Mouse (Mus musculus) forebrain, embryonic 11.5 days (tissue): ENCODE data around the gene Scn10a. TPM values are rescaled to one million over a fixed set of nuclear protein-coding genes. Genes with fewer than 3 reads are reported as not detected.

Experiments used
- ATAC-seq: fragments of 200-750 bp; cut with Nextera tagmentation; replicated peaks from 2 replicates; pipeline ENCODE4 v1.8.0; 2017; ENCODE audit warnings: moderate TSS enrichment; ENCODE audit not compliant: low FRiP score
- DNase-seq: peaks from one replicate; pipeline ENCODE4 v3.0.0-alpha.2; 2017; ENCODE audit warnings: low spot score
- H3K27ac ChIP-seq: fragments of 300-500 bp; sonication (generic); 2 replicates; pipeline ENCODE4 v1.5.1; 2014; ENCODE audit warnings: low read depth, low read length
- H3K27me3 ChIP-seq: fragments of 300-500 bp; sonication (generic); 2 replicates; pipeline ENCODE4 v1.6.1; 2014; ENCODE audit warnings: mild to moderate bottlenecking, low read length, mixed read lengths; ENCODE audit not compliant: control insufficient read depth, insufficient read depth
- H3K36me3 ChIP-seq: fragments of 300-500 bp; sonication (generic); 2 replicates; pipeline ENCODE4 v1.6.1; 2014; ENCODE audit warnings: mild to moderate bottlenecking, low read length, moderate library complexity, mixed read lengths; ENCODE audit not compliant: control insufficient read depth, insufficient read depth
- H3K4me1 ChIP-seq: fragments of 300-500 bp; sonication (generic); replicated peaks from 2 replicates; pipeline ENCODE4 v1.6.1; 2014; ENCODE audit warnings: low read length, mixed read lengths; ENCODE audit not compliant: control insufficient read depth, insufficient read depth
- H3K4me2 ChIP-seq: fragments of 300-500 bp; sonication (generic); 2 replicates; pipeline ENCODE4 v1.6.1; 2014; ENCODE audit warnings: low read depth, mild to moderate bottlenecking, low read length, moderate library complexity, mixed read lengths; ENCODE audit not compliant: severe bottlenecking
- H3K4me3 ChIP-seq: fragments of 300-500 bp; sonication (generic); 2 replicates; pipeline ENCODE4 v1.5.1; 2014; ENCODE audit warnings: low read depth, low read length
- H3K9ac ChIP-seq: fragments of 300-500 bp; sonication (generic); 2 replicates; pipeline ENCODE4 v1.6.1; 2014; ENCODE audit warnings: low read length
- H3K9me3 ChIP-seq: fragments of 300-500 bp; sonication (generic); 2 replicates; pipeline ENCODE4 v1.6.1; 2016; ENCODE audit warnings: low read length, mixed read lengths; ENCODE audit not compliant: control insufficient read depth
- WGBS: fragments of 180-500 bp; shearing (Covaris S2); extraction: QIAGEN DNeasy Blood & Tissue Kit; methylation state at CpG from one replicate; pipeline ENCODE4 v1.1.7; 2014; 5-methylcytosine and 5-hydroxymethylcytosine counted together
- polyA plus RNA-seq: library from polyadenylated mRNA; unstranded; fragments of >200 nt; fragmentation: Nextera tagmentation; extraction: Ambion mirVana; gene quantifications from 2 replicates; pipeline ENCODE4 v1.2.1, GENCODE M21; 2014

Gene Scn10a
- polyA plus RNA-seq, 1 experiment from 2014 or later = not detected

GRCm38 (mm10) chr9:119604607-119605006 lies 114.5 kb downstream of the Scn10a start:
- Histone ChIP-seq H3K27ac (no peak overlapping the region), H3K4me2 (no peak overlapping the region), H3K4me1 (no peaks in the 10 kb centered on the region), H3K9me3 (no peaks in the 10 kb centered on the region; the same call in 1 of the 2 replicates), H3K27me3 (no peaks in the 10 kb centered on the region), H3K36me3 (no peaks in the 10 kb centered on the region), H3K9ac (no peak overlapping the region), H3K4me3 (no peak overlapping the region)
- DNase-seq = no peak
- WGBS = 74% methylated on average over 8 of the region's 8 CpGs
- no peak for ATAC-seq

GRCm38 (mm10) chr9:119598501-119598900 lies 120.6 kb downstream of the Scn10a start:
- no peak overlapping the region for H3K27ac ChIP-seq
- no peaks in the 10 kb centered on the region for H3K27me3 ChIP-seq
- no peak overlapping the region for H3K4me3 ChIP-seq
- no peak overlapping the region for H3K9ac ChIP-seq
- DNase-seq (no peak), ATAC-seq (no peak)
- H3K9me3 ChIP-seq = no peaks in the 10 kb centered on the region; the same call in 1 of the 2 replicates
- no peak overlapping the region for H3K4me2 ChIP-seq
- H3K36me3 ChIP-seq = no peaks in the 10 kb centered on the region
- H3K4me1 ChIP-seq = no peaks in the 10 kb centered on the region
- WGBS = 89% methylated on average over 10 of the region's 10 CpGs

- no peaks in the 10 kb centered on the region; the same call in 1 of the 2 replicates for H3K9me3 ChIP-seq
- WGBS = 81% methylated on average over 8 of the region's 8 CpGs
Observed at GRCm38 (mm10) chr9:119597332-119597731, 121.8 kb downstream of the Scn10a start.

GRCm38 (mm10) chr9:119589592-119589991 lies 129.5 kb downstream of the Scn10a start:
- WGBS = 88% methylated on average over 8 of the region's 8 CpGs
- H3K27me3 ChIP-seq = no peaks in the 10 kb centered on the region

More at GRCm38 (mm10) chr9:119597332-119597731, 121.8 kb downstream of the Scn10a start:
- H3K4me2 ChIP-seq = no peak overlapping the region
- ATAC-seq (no peak), DNase-seq (no peak)
- no peaks in the 10 kb centered on the region for H3K4me1 ChIP-seq
- no peaks in the 10 kb centered on the region for H3K27me3 ChIP-seq
- H3K27ac ChIP-seq = no peak overlapping the region
- no peak overlapping the region for H3K9ac ChIP-seq
- H3K36me3 ChIP-seq = no peaks in the 10 kb centered on the region
- no peak overlapping the region for H3K4me3 ChIP-seq

GRCm38 (mm10) chr9:119588763-119589449 lies 130.2 kb downstream of the Scn10a start:
- Histone ChIP-seq H3K9me3 (no peaks in the 10 kb centered on the region), H3K4me3 (no peak overlapping the region), H3K4me2 (no peak overlapping the region), H3K4me1 (no peaks in the 10 kb centered on the region), H3K27me3 (no peaks in the 10 kb centered on the region), H3K27ac (no peak overlapping the region), H3K9ac (no peak overlapping the region), H3K36me3 (no peaks in the 10 kb centered on the region)
- 51% methylated on average over 26 of the region's 26 CpGs for WGBS
- DNase-seq (no peak), ATAC-seq (no peak)

More at GRCm38 (mm10) chr9:119589592-119589991, 129.5 kb downstream of the Scn10a start:
- Histone ChIP-seq H3K4me2 (no peak overlapping the region), H3K4me1 (no peaks in the 10 kb centered on the region), H3K4me3 (no peak overlapping the region), H3K9me3 (no peaks in the 10 kb centered on the region), H3K36me3 (no peaks in the 10 kb centered on the region), H3K9ac (no peak overlapping the region), H3K27ac (no peak overlapping the region)
- no peak for ATAC-seq
- DNase-seq = no peak

GRCm38 (mm10) chr9:119580668-119581067 lies 138.5 kb downstream of the Scn10a start:
- WGBS = 2% methylated on average over 6 of the region's 6 CpGs
- H3K27me3 ChIP-seq = peaks cover 38% of the 10 kb centered on the region
- ATAC-seq = peak; percentile 52; the same call in 1 of the 2 replicates

GRCm38 (mm10) chr9:119580187-119580586 lies 138.9 kb downstream of the Scn10a start:
- no peak overlapping the region for H3K27ac ChIP-seq
- no peak overlapping the region for H3K9ac ChIP-seq
- H3K4me1 ChIP-seq = peaks cover 10% of the 10 kb centered on the region; the same call in 1 of the 2 replicates
- H3K4me2 ChIP-seq = no peak overlapping the region
- H3K36me3 ChIP-seq = no peaks in the 10 kb centered on the region
- WGBS = 91% methylated on average over 17 of the region's 17 CpGs
- peaks cover 38% of the 10 kb centered on the region for H3K27me3 ChIP-seq
- no peaks in the 10 kb centered on the region for H3K9me3 ChIP-seq
- H3K4me3 ChIP-seq = no peak overlapping the region
- DNase-seq (no peak), ATAC-seq (no peak)

More at GRCm38 (mm10) chr9:119580668-119581067, 138.5 kb downstream of the Scn10a start:
- H3K9me3 ChIP-seq = no peaks in the 10 kb centered on the region
- DNase-seq = peak; percentile 89
- no peak overlapping the region for H3K9ac ChIP-seq
- H3K27ac ChIP-seq = no peak overlapping the region
- no peak overlapping the region for H3K4me2 ChIP-seq
- H3K36me3 ChIP-seq = no peaks in the 10 kb centered on the region
- peaks cover 10% of the 10 kb centered on the region; the same call in 1 of the 2 replicates for H3K4me1 ChIP-seq
- no peak overlapping the region for H3K4me3 ChIP-seq

GRCm38 (mm10) chr9:119578636-119579438 lies 140.3 kb downstream of the Scn10a start, which contains the start of gene Scn5a:
Gene Scn5a (minus strand): TSS chr9:119579016.
- ATAC-seq (peak; percentile 68), DNase-seq (peak; percentile 78)
- WGBS = 1% methylated on average over 48 of the region's 99 CpGs
- peak within 1 kb of the TSS; percentile 66 for H3K9ac ChIP-seq
- H3K36me3 ChIP-seq = no peaks in the 10 kb centered on the region
- peak within 1 kb of the TSS; percentile 75 for H3K4me2 ChIP-seq
- no peak within 1 kb of the TSS for H3K27ac ChIP-seq
- peaks cover 38% of the 10 kb centered on the region for H3K27me3 ChIP-seq
- peaks cover 10% of the 10 kb centered on the region; the same call in 1 of the 2 replicates for H3K4me1 ChIP-seq
- H3K4me3 ChIP-seq = peak within 1 kb of the TSS; percentile 69
- no peaks in the 10 kb centered on the region for H3K9me3 ChIP-seq
